Mouse (Mus musculus) liver, embryonic 18 days (tissue): Measurements from ENCODE around the gene Pias4. TPM values are rescaled to one million over a fixed set of nuclear protein-coding genes. Genes with fewer than 3 reads are reported as not detected.

ENCODE experiments used
- polyA plus RNA-seq: library from polyadenylated mRNA; depleted of rRNA; stranded (reverse); fragments of >200 nt; gene quantifications from 2 replicates; pipeline ENCODE4 v1.2.3, GENCODE M21; 2012; rRNA removed

Pias4 gene
- polyA plus RNA-seq = 10.3 and 12.9 TPM in 2 replicates

DNA sequence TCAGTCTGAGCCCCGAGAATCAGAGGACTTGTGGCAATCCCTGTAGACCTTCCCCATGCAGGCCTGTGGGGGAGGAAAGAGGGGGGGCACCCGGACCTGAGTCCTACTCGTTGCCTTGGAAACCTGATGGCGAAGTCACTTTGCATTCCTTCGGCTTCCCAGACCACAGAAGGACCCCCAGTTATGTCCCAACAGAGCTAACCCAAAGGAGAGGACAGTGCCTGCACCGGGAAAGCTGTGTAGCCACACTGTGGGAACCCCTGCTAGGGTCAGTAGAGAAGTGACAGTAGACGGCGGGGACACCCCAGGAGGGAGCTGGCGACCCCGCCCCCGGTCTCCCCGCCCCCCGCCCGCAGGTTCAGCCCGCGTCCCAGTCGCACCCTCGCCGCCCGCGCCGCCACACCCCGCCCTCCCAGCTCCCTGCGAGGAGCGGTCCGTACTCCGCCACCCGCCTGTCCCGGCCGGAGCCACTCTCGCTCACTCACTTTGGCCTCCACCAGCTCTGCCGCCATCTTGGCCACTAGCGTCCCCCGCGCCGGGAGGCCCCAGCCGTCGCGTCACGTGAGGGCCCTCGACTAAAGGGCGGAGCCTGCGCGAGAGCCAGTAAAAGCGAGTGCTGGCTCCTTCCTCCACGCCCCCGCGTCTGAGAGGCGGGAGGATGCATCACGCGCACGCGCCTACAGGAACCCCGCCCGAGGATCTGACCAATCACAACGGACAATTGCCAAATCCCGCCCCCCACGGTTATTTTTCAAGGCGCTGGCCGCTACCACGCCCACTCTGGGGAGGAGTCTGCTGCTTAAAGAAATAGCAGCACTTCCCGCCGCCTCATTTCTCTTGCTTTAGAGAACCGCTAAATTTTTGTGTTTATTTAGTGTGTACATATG is at the start of gene Pias4:
TSS of gene Pias4 (minus strand) at position 724 of the 887 bp plus-strand sequence.

DNA sequence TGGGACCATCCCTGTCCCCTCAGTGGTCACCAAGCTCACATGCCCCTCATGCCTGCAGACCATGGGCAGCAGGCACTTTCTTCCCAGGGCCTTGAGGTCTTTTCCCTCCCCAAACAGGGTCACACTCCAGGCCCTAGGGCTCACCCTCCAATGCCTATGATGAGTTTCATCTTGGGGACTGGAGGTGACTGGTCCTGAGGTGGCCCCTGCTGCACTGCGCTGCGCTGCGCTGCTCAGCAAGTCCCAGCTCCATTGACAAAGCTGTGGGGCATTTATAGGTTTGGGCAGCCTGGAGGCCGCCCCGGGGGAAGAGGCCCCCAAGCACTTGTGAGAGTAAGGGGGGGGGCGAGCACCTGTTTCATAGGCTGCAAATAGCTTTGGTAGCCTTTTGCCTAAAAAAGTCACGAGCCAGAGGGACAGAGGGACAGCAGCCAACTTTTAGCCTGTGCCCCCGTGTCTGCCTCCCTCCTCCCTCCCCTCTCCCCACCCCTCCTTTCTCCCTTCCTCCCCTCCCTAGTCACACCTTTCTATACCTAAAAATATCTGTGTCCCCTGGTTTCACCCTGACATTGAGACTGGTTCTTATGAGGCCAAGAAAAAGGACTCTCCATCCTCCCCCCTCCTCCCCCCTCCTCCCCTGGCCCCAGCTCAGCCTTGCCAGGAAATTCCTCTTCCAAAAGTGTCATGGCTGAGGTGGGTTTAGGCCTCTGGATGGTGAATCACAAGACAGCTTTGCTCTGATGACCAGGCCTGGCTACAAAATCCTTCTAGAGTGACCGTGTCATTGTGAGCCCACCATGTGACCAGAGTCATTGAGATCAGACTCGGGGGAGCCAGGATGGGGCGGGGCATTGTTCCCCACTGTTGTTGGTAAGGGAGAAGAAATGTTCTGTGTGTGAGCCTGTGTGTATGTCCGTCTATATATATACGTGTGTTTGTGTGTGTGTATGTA is 34.4 kb upstream of the Pias4 start, which contains the start of gene Nmrk2:
TSS of gene Nmrk2 (minus strand) at position 245 of the 952 bp plus-strand sequence.

DNA sequence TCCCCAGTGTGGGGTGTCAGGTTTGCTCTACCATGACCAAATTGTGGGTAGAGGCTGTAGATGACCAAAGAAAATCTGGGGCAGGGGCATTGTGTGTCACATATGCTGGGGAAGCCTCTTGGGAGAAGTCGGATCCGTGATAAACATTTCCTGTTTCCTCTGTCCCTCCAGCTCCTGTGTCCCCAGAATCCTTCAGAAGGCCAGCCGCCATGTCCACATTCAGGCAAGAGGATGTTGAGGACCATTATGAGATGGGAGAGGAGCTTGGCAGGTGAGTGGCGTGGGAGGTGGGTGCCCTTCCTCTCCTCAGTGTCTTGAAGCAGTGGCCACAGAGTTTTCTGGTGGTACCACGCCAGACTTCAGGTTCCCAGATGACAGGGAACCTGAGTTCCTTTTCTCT is 16.1 kb upstream of the Pias4 start, which contains the start of gene 4930442H23Rik:
TSS of gene 4930442H23Rik (minus strand) at position 45 of the 400 bp plus-strand sequence.

DNA sequence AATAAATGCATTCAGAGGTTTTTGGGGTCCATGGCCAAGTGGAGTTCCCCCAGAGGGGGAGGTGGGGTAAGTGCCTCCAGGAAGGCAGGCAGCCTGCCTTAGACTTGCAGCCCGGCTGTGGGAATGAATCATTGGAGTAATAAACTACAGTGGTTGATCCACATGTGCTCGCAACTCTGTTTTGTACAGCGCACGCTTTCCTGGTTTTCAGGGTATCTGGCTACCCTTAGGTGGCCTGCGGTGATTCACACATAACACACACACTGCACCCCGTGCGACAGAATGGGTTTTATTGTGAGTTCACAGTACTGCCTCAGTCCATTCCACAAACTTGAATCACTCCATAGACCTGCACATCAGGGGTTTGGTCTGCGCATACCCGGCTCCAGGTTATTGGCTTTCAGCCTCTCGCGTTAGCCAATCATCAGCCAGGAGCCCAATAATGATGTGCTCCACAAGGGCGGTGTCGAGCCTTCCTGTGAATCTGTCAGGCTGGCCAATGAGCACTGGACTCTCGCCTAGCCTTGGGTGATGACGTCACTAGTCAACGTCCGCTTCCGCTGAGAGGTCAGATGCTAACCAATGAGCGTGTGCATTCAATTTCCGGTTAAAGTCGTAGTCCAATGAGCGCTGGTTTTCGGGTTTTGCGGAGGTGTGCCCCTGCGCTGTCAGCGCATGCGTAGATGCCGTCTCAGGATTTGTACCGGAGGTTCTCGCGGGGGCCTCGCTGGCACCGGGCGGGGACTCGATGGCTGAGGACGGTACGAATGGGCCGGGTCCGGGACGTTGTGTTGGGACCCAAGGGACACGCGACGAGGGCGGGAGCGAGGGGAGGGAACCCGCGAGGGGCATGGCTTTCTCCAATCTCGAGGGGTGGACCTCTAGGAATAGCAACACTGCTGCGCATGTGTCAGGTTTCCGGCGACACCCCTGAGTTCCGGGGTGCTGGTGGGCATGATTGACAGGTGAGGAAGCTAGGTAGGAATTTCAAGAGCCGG is 14.9 kb upstream of the Pias4 start, which contains the start of gene Dapk3:
TSS of gene Dapk3 (plus strand) at position 670 of the 998 bp plus-strand sequence.

DNA sequence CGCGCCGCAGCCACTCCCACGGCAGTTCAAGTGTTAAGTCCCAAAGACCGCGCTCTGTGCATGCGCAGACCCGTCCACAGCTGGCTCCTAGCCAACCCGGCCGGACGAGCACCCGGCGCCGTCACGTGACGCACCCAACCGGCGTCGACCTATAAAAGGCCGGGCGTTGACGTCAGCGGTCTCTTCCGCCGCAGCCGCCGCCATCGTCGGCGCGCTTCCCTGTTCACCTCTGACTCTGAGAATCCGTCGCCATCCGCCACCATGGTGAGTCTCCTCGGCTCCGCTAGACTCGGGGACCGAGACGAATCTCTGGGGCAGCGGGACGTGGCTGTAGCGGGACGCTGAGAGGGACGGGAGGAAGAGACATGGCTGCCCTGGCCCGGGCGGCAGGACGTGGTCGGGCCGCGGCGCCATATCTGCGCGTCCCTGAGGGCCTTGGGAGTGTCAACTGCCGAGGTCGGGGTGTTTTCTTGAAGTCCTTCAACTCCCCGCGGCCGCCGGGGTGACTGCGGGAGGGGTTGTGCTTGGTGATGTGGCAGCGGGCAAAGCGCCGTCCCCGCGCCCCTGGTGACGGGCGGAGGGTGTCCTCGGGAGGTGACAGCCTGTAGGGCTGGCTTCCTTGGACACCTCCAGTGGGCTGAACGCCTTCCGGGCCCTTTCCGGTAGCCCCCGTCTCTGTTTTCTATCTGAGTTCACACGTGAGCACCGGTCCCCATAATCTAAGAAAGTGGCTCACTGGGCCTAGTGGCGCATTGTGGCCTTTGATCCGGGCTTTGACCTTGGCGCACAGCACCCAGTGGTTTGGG is 8.9 kb upstream of the Pias4 start, which contains the start of gene Eef2:
TSS of gene Eef2 (plus strand) at position 166 of the 806 bp plus-strand sequence.

DNA sequence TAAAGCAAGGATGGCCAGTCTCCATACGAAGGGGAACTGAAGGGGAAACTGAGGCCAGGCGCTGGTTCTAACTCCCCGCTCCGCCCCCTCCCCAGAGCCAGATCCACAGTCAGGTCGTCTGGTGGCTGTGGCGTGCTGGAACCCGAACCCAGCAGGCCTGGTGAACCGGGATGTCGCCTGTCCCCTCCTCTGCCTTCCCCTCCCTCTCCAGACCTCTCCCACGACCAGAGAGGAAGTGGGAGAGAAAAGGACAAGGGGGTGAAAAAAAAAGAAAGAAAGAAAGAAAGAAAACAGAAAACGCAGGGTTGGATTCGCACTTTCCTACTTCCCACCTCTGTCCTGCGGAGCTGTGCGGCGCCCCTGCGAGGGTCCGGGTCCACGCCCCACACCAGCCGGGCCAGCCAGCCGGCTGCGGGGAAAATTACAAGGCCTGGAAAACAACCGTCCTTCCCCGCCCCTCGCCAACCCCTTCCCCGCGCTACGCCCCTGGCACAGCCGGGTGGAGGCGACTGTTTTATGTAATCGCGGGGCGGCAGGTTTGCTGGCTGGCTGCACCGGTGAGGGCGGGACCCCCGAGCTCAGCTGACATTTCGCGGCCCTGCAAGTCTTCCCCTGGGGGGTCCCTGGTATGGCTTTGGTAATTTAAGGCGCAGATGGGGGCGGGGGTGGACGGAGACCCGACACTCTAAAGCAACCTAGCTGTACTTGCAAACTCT is 32.6 kb downstream of the Pias4 start, which contains the start of gene Zbtb7a:
TSS of gene Zbtb7a (plus strand) at position 255 of the 716 bp plus-strand sequence.

DNA sequence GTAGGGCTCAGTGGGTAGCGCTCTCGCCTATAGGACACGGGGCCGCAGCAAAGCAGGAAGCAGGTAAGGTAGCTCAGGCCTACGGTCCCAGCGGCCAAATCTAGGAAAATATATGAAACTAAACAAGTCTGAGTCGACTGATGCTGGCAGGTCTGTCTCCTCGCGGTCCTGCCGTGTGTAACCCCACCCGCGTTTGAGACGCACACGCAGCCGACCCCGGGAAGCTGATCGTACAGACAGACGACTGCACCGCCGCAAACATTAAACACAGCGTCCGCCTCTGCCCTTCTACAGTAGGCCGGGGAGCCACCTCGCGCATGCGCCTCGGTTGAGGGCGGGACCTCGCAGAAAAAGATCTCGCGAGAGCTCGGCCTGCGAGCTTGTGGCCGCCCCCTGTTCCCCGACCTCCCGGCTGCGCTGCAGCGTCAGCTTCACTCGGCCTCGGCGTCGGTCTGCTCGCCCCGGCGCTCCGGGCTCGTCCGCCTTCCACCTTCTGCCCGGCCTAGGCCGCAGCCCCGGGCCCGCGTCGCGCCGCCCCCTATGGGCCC is 62.1 kb downstream of the Pias4 start, which contains the start of gene Map2k2:
TSS of gene Map2k2 (plus strand) at position 351 of the 548 bp plus-strand sequence.

Other genes with a start within 250 kb of the Pias4 start
- 8.0 and 9.1 TPM in 2 replicates for gene Lmnb2, start 249.7 kb downstream of the Pias4 start, polyA plus RNA-seq
- gene Gadd45b, start 237.8 kb downstream of the Pias4 start, polyA plus RNA-seq = 15.7 and 16.8 TPM in 2 replicates
- 0.41 and 0.48 TPM in 2 replicates for gene Gng7, start 153.0 kb downstream of the Pias4 start, polyA plus RNA-seq
- gene Diras1, start 142.3 kb downstream of the Pias4 start, polyA plus RNA-seq = 0.01 TPM in 1 of 2 replicates, not detected in the other
- 4.0 and 4.1 TPM in 2 replicates for gene Slc39a3, start 130.5 kb downstream of the Pias4 start, polyA plus RNA-seq
- gene Sgta, start 107.7 kb downstream of the Pias4 start, polyA plus RNA-seq = 45.0 and 50.4 TPM in 2 replicates
- gene Thop1, start 97.9 kb downstream of the Pias4 start, polyA plus RNA-seq = 12.0 and 13.2 TPM in 2 replicates
- 78.1 and 87.6 TPM in 2 replicates for gene Creb3l3, start 69.0 kb downstream of the Pias4 start, polyA plus RNA-seq
- gene Map2k2, start 62.0 kb downstream of the Pias4 start, polyA plus RNA-seq = 48.8 and 50.9 TPM in 2 replicates
- gene Zbtb7a, start 32.7 kb downstream of the Pias4 start, polyA plus RNA-seq = 8.5 and 8.6 TPM in 2 replicates
- gene Eef2, start 8.7 kb upstream of the Pias4 start, polyA plus RNA-seq = 583 and 691 TPM in 2 replicates
- gene Dapk3, start 15.1 kb upstream of the Pias4 start, polyA plus RNA-seq = 16.9 and 18.2 TPM in 2 replicates
- gene 4930442H23Rik, start 15.9 kb upstream of the Pias4 start, polyA plus RNA-seq = not detected in 2 replicates
- gene Nmrk2, start 34.1 kb upstream of the Pias4 start, polyA plus RNA-seq = not detected in 2 replicates
- 0.01 TPM in 1 of 2 replicates, not detected in the other for gene Atcay, start 62.9 kb upstream of the Pias4 start, polyA plus RNA-seq
- 1.9 and 2.1 TPM in 2 replicates for gene Zfr2, start 65.2 kb upstream of the Pias4 start, polyA plus RNA-seq
- 1.4 and 1.9 TPM in 2 replicates for gene Matk, start 85.0 kb upstream of the Pias4 start, polyA plus RNA-seq
- gene Mrpl54, start 99.0 kb upstream of the Pias4 start, polyA plus RNA-seq = 44.6 and 45.1 TPM in 2 replicates
- gene Apba3, start 99.0 kb upstream of the Pias4 start, polyA plus RNA-seq = 23.2 and 24.9 TPM in 2 replicates
- gene Tjp3, start 123.7 kb upstream of the Pias4 start, polyA plus RNA-seq = 0.88 and 1.1 TPM in 2 replicates
- gene Pip5k1c, start 125.0 kb upstream of the Pias4 start, polyA plus RNA-seq = 10.3 and 11.9 TPM in 2 replicates
- gene Cactin, start 153.2 kb upstream of the Pias4 start, polyA plus RNA-seq = 12.9 and 13.4 TPM in 2 replicates
- 3.1 and 3.4 TPM in 2 replicates for gene Tbxa2r, start 160.8 kb upstream of the Pias4 start, polyA plus RNA-seq
- 0.02 TPM in 2 replicates for gene Gipc3, start 175.3 kb upstream of the Pias4 start, polyA plus RNA-seq
- 24.1 and 27.6 TPM in 2 replicates for gene Hmg20b, start 182.6 kb upstream of the Pias4 start, polyA plus RNA-seq
- gene Mfsd12, start 189.6 kb upstream of the Pias4 start, polyA plus RNA-seq = 8.7 and 8.9 TPM in 2 replicates
- gene 4930404N11Rik, start 197.9 kb upstream of the Pias4 start, polyA plus RNA-seq = 0.39 and 1.0 TPM in 2 replicates
- gene Fzr1, start 210.6 kb upstream of the Pias4 start, polyA plus RNA-seq = 54.1 and 61.6 TPM in 2 replicates
- 27.6 and 28.9 TPM in 2 replicates for gene Dohh, start 216.5 kb upstream of the Pias4 start, polyA plus RNA-seq
- gene Gm48551, start 216.5 kb upstream of the Pias4 start, polyA plus RNA-seq = 0.58 and 0.75 TPM in 2 replicates
- 0.64 and 0.82 TPM in 2 replicates for gene Gm48552, start 221.1 kb upstream of the Pias4 start, polyA plus RNA-seq
- gene Smim24, start 225.1 kb upstream of the Pias4 start, polyA plus RNA-seq = 2.6 and 3.4 TPM in 2 replicates